Mouse (Mus musculus): ENCODE results near the gene Endov.

The Endov gene

DNA sequence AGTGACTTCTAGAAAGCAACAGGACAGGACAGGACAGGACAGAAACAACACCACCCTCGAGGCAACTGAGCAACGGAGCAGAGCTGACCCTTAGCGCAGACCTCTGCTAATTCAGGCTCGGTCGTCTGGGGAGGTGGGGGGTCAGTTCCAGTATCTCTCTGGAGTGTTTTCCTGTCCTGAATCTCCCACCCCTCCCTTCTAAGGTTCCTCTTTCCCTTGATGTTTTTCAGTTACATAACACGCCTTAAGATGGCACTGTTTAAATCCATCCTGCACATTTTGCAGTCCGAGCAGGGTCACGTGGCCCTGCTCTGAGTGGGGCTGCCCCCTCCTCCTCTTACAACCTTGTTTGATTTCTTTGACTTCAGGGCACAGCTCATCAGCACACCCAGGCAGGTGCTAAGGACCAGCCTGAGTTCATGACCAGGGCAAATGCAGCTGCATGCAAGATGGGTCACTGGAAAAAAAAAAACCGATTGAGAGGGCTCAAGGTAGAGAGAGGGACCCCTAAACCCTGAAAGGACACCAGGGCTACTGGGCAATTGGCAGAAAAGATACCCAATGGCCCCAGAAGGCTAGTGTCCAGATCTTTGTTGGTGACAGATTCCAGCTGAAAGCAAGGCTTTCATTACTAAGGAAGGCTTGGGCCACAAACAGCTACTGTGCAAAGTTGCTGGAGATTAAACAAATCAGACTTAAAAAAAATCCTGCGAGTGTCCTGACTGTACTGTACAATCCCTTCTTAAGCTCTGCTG, 54.8 kb downstream of the Endov start:
- DNase-seq (ENCODE audit: low spot score): no peak

DNA sequence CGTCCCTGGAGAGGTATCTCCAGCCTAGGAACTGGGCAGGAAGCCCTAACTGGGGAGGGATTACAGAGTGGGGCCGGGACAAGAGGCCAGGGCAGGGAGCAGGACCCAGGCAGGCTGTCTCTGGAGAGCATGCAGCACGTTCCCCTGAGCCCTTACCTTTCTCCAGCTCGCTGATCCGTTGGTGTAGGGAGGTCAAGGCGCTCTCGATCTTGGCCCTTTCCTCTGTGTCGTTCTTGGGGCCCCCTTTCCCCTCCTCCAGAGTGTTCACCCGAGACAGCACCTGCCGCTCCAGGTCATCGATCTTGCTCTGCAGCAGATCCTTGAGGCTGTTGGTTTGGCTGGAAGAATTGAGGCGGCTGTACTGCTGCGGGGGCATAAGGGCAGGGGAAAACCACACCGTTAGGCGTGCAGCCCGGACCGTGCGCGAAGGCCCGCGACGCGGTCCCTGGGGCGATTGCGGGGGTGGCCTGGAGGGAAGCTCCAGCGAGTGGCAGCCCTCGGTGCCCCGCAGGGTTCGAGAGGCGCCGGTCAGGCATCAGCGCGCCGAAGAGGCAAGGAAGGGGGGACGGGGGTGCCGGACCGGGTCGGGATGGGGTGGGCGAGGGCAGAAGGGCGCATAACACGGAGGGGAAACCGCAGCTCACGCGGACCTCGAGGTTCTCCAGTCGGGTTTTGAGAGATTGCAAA, 55.5 kb downstream of the Endov start:
- no peak for DNase-seq (ENCODE audit: low spot score)

DNA sequence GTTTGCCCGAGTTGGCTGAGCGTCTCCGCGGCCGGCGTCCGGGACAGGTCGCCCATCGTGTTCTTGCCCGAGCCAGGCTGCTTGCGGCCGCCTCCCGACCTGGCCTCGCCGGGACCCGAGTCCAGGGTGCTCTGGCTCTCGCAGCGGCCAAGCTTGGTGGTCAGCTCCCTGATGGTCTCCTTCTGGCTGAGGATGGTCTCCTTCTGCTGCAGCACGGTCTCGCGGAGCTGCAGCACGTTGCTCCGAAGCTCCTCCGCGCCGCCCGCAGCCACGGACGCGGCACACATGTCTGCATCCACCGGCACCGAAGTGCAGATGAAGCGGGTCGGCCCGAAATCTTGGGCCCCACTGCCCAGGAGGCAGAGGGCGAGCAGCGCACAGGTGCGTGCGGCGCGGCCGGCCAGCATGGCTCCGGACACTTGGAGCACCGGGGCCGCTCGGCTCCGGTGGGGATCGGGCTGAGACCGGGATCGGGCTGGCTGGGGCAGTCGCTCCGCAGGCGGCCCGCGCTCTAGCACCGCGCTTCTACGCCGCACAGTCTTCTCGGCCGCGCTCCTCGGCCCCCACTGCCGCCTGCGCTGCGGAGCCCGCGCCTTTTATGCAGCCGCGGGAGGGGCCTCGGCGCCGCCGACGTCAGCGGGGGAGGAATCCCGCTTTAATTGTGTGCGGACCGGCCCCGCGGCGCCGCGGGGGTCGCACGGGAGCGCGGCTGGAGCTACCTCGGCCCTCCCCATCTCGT, 56.2 kb downstream of the Endov start, which contains the start of gene Nptx1:
Gene Nptx1 (minus strand): TSS at position 571 of the 739 bp plus-strand sequence.
- no peak for DNase-seq (ENCODE audit: low spot score)

DNA sequence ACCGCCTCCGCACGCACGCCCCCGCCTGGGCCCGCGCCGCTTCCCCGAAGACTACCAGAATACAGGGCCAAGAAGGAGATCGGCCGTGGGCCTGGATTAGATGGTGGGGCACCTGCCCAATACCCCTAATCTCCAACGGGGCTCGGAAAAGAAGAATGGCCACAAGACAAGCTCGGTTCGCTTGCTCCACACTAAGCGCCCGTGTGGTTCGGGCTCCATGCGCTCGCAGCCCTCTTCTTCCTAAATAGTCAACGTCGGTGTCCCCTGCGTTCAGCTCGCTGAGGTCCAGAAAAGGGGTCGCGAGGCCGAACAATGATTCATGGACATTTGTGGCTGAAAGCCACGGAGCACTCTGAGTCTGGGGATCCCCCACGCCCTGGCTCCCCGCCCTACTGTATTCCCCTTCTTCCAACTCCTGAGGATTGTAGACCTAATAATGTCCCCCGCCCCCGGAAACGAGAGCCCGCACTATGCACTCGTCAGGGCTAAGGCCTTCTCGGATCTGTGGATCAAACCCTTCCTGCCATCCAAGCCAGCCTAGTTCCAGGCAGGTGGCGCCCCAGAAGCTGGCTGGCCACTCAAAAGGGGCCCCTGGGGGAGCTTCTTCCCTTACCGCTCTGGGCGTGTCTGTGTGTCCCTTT, 56.9 kb downstream of the Endov start:
- no peak for DNase-seq (ENCODE audit: low spot score)

DNA sequence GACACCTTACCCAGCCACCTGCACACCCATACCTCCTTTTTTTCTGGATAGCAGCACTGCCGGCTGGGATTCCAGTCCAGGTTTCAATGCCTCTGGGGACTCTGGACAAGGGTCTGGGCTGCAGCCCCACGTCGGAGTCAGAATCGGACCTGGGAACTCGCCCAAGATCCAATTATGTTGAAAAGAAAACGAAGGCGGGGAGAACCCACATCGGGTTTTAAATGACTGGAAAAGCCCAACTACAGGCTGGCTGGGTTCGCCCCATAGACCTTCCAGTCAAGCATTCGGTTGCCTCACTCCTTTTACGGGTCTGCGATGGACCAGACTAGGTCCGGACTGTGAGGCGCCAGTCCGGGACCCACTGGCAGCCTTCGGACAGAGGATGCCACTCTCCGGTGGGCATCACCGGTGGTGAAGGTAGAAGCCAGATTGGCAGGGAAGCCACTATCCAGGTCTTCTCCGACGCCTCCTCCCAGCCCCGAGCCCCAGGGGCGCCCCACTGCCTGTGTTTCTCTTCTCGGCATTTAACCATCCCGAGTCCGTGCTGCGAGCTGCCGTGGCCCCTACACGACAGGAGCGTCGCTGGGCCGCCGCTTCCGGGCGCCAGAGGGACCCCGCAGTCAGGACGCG, 57.7 kb downstream of the Endov start:
- DNase-seq (ENCODE audit: low spot score): no peak

DNA sequence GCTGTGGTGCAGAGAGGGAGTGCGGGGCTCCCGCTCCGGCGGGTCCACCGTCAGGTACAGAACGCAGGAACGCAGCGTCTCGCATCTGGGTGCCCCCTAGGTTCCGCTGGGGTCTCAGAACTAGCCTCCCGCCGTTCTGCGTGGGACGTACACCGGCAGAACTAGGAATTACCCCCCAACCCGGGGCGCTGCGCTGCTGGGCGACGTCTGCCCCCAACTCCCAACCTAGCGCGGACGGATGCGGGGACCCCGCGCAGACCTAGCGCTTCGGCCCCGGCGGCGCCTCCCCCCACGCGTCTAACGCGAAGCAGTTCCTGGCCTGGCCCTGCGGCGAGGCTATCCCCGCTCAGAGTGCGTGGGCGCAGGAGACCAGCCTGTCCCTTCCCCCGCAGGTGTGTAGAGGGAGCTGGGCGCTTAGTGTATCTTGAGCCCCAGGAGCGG, 58.2 kb downstream of the Endov start:
- no peak for DNase-seq (ENCODE audit: low spot score)

DNA sequence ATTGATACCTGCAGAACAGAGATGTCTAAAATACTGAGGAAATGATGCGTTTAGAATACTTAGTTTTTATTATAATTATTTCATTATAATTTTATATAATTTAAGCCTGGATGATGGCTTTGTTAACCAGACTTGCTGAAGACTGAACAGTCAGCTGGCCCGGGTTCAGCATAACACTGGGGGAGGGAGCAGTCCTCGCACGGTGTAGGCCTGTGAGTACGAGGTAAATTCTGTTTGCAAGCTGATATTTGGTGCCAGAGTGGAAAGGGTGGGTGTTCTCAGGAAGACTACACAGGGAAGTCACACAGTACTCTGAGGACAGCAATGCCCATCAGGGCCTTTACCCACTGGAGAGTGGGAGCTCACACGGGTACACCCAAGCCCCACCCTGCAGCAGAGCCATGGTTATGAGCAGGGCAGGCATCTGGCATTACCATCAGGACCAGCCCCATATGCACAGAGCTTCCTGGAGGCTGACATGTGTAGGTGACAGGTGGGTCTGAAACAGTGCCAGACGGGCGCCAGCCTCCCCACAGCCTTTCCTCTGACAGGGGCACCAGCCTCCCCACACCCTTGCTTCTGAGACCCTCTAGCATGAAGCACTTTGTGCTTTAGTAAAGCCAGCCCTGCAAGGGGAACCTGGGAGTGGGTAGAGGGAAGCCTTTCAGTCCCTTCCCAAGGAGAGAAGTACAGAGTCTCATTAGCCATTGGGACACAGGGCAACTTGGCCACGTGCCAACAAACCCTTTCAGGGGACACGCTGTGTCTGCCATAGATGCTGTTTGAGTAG, 59.6 kb downstream of the Endov start:
- no peak for DNase-seq (ENCODE audit: low spot score)

DNA sequence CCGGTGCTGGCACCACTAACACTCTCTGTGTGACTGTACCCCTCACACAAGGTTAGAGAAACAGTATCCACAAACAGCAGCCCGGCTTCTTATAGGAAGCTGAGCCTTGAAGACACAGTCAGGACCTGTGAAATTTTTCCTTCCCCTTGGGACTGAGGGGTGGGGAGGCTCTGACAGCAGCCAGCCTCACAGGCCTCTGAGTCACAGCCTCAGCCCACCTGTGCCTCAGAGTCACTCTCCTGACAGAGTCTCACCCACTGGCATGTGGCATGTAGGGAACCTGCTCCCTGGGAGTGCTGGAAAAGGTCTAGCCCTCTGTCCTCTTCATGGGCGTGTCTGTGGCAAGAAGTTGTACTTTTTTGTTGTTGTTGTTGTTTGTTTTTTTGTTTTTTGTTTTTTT, 60.3 kb downstream of the Endov start:
- DNase-seq (ENCODE audit: low spot score): no peak

DNA sequence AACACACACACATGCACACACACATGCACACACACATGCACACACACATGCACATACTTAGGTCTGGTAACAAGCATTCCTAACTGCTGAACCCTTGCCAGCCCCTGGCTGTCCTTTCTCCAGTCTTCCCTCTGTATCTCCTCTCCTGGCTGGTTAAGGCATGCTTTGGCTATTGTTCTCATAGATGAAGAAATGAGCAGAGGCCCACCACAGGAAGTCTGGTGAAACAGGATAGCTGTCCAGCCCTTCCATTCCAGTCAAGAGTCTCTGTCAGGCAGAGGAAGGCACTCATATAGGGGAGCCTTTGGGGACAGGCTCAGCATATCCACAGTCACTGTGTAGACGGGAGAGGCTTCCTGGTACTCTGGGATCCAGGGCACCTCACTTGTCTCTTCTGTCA, 61.2 kb downstream of the Endov start:
- DNase-seq (ENCODE audit: low spot score): no peak

DNA sequence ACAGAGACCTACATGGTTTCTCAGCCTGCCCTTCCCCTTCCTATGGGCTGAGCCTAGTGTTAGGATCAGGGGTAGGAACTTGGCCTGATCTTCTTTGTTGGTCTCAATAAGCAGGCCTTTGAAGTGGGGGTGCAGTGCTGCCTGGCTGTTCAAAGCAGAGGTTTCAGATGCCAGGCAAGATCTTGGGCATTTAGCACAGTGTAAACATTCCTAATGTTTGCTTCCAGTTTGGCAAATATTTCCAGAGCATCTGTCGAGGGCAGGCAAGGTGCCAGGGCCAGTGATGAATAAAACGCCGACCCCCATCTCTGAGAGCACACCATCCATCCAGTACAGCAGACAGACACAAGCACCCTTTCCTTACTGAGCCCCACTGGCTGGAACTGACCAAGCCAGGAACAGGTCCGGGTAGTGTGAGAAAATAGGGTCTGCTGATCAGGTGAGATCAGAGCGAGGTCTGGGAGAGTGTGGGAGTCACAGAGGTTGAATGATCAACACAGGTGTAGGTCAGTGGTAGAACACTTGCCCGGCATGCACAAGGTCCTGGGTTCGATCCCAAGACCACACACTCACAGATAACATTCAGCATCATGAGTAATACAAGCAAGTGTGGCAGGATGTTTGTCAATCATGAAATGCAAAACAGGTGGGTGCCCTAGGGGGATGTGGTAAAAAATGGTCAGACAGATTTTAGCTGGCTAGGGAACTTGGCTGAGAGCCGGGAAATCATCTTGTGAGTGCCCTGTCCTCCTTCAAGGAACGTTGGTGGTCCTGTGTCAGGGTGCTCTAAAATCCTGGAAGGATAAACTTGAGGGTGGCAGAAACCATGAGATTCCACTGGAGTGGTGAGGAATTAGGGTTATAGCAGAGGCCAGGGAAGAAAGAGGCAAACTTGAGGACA, 62.0 kb downstream of the Endov start:
- no peak for DNase-seq (ENCODE audit: low spot score)

DNA sequence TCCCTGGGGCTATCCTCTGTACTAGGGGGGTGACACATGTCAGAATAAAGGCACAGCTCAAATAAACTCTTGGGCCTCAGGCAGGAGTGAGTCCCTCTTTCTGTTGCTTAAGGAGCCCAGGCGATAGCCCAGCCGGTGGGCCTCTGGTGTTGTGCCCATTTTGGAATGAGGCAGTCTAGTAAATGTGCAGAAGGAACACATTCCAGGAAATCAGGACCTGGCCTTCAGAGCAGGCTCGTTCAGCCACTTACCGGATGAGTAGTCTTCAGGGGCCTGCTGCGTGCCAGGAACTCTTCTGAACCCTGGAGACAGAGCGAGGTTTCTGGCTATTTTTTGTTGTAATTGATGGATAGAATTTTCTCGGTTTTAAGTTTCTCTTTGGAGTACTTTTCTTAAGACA, 63.6 kb downstream of the Endov start:
- no peak for DNase-seq (ENCODE audit: low spot score)

DNA sequence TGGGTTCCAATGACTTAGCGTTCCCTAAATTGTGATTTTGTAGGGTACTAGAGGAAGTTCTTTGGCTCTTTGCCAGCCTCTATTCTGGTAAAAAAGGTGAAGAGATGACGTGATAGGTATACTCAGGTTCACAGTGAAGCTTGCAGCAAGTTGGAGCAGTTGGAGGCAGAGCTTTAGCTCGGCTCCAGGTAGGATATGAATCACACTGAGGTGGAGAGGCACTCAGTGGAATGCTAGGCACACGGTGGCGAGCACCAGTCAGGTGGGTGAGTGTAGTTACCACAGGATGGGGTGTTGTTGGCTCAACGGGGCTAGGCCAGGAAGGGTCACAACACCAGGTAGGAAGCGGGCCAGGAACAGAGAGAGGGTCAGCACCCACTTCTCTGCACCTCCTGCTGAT, 64.0 kb downstream of the Endov start:
- no peak for DNase-seq (ENCODE audit: low spot score)

DNA sequence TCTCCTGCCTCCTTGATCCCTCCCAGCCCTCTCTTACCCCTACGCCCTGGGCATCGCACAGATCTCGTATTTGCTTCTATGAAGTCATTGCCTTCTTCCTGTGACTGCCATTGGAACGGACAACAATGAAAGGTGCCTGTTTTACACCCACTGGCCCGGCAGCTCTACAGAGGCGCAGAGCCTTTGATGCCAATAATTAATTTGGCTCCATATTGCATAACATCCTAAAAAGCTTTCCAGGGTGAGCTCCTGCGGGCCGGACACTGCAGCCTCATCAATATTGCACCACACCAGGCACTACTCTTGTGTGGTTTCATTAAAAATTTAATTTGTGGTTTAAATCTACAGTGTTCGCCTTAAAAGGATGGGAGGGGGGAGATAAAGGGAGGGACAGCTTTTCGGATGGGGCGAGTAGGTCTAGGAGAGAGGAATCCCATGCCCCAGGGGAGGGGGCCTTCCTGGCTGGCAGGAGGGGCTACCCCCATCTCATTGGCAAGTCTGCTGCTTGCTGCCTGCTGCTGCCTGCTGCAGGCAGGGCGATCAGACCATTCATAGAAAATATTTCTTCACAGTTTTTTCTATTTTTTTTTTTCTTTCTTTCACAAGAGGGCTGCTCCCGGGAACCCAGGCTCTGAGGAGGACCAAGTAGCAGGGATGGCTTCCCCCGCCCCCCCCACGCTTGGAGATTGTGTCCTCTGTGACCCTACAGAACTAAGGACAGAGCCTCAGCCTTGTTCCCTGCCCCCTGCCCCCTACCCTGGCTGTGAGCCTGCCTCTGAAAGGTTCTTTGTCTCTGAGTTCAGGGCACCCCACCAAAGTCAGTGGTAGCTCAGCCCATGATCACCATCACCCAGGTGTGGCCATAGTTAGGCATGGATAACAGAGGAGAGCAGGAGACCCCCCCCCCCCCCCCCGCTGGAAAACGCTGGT, 67.1 kb downstream of the Endov start:
- no peak for DNase-seq (ENCODE audit: low spot score)

DNA sequence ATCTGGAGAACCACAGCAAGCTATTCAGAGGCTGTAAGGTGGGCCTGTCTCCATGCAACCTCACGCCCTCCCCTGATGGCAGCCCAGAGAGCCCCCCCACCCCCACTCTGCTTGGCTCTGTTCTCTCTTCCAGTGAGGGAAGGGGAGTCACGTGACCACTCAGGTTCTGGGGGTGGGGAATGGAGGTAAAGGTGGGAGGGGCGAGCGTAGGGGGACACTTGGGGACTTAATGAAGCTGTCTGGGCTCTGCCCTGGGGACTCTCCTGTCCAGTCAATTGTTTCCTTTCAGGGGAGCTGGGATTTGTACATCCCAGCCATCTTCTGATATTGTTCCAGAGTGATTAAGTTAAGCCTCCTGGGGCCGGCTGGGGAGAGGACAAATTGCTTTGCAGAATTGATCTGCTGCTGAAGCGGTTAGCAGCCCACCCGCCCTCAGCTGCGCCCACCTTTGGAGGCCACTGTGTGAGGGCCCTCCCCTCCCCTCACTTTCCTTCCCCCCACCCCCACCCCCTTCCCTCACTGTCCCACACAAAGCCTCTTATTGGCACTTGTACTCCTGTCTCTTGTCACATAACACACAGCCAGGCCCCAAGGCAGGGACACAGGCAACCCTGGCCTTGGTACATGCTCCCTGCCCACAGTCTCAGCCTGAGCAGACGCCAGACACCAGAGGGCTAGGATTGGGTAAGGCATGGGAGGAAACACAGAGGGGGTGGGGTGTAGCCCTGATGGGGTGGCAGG, 67.9 kb downstream of the Endov start:
- DNase-seq (ENCODE audit: low spot score): no peak
